Comparison of ENCODE assay signal across 29 mouse cellular contexts in genomic region chr4:85543221-85543620, GRCm38 (mm10). TPM values are rescaled to one million over a fixed set of nuclear protein-coding genes. Genes with fewer than 3 reads are reported as not detected.
"Had no signal": no experiment of that assay in that cellular context is flagged by ENCODE, and none has a peak within 500 bp of the region (broad histone marks: within the 10 kb centered on the region; RNA-seq: fewer than 3 reads in every experiment).

No protein-coding gene starts in this region.

- H3K9me3 ChIP-seq: limb, embryonic 12.5 days; limb, embryonic 13.5 days; limb, embryonic 15.5 days; liver, embryonic 12.5 days; liver, embryonic 13.5 days; liver, embryonic 15.5 days; lung, embryonic 15.5 days; megakaryocyte, embryonic 14.5 days; midbrain, embryonic 10.5 days; midbrain, embryonic 12.5 days; midbrain, embryonic 13.5 days; midbrain, embryonic 15.5 days; neural tube, embryonic 12.5 days had no signal

- H3K4me3 ChIP-seq: left cerebral cortex, adult 2 months; limb, embryonic 12.5 days; limb, embryonic 13.5 days; limb, embryonic 15.5 days; liver, embryonic 12.5 days; liver, embryonic 13.5 days; liver, embryonic 15.5 days; lung, embryonic 15.5 days; megakaryocyte, embryonic 14.5 days; midbrain, embryonic 10.5 days; midbrain, embryonic 12.5 days; midbrain, embryonic 13.5 days; midbrain, embryonic 15.5 days; myocyte; neural tube, embryonic 12.5 days had no signal

- H3K36me3 ChIP-seq: limb, embryonic 12.5 days; limb, embryonic 13.5 days; limb, embryonic 15.5 days; liver, embryonic 12.5 days; liver, embryonic 13.5 days; liver, embryonic 15.5 days; lung, embryonic 15.5 days; midbrain, embryonic 10.5 days; midbrain, embryonic 12.5 days; midbrain, embryonic 13.5 days; midbrain, embryonic 15.5 days; neural tube, embryonic 12.5 days had no signal

- H3K9ac ChIP-seq: limb, embryonic 12.5 days; limb, embryonic 13.5 days; limb, embryonic 15.5 days; liver, embryonic 12.5 days; liver, embryonic 13.5 days; liver, embryonic 14.5 days; liver, embryonic 15.5 days; liver, postnatal 0 days; lung, embryonic 14.5 days; lung, embryonic 15.5 days; midbrain, embryonic 12.5 days; midbrain, embryonic 13.5 days; midbrain, embryonic 15.5 days; neural tube, embryonic 12.5 days had no signal

- H3K27me3 ChIP-seq: limb, embryonic 12.5 days; limb, embryonic 13.5 days; limb, embryonic 15.5 days; liver, embryonic 12.5 days; liver, embryonic 13.5 days; liver, embryonic 15.5 days; lung, embryonic 15.5 days; megakaryocyte, embryonic 14.5 days; midbrain, embryonic 12.5 days; midbrain, embryonic 13.5 days; midbrain, embryonic 15.5 days; neural tube, embryonic 12.5 days had no signal

- DNase-seq: left cerebral cortex, postnatal 4 days; liver, embryonic 13.5 days; liver, postnatal 0 days; lung, adult 18-20 months; lung, adult 2 months; lung, embryonic 14.5 days; lung, postnatal 10 days; lung, postnatal 14 days; lung, postnatal 36 days; lung, postnatal 4 days; midbrain, embryonic 14.5 days had no signal

- H3K4me1 ChIP-seq: limb, embryonic 15.5 days; liver, embryonic 12.5 days; liver, embryonic 13.5 days; liver, embryonic 15.5 days; lung, embryonic 15.5 days; megakaryocyte, embryonic 14.5 days; midbrain, embryonic 10.5 days; midbrain, embryonic 12.5 days; midbrain, embryonic 13.5 days; midbrain, embryonic 15.5 days; neural tube, embryonic 12.5 days had no signal

- H3K27ac ChIP-seq: left cerebral cortex, adult 2 months; limb, embryonic 12.5 days; limb, embryonic 13.5 days; limb, embryonic 15.5 days; liver, embryonic 12.5 days; liver, embryonic 13.5 days; liver, embryonic 14.5 days; liver, embryonic 15.5 days; lung, embryonic 15.5 days; macrophage; midbrain, embryonic 10.5 days; midbrain, embryonic 12.5 days; midbrain, embryonic 13.5 days; midbrain, embryonic 15.5 days; neural tube, embryonic 12.5 days had no signal

RNA-seq across cellular contexts. Expression of gene Adamtsl1, which starts 29.2 kb away (rescaled TPM):
- total RNA-seq: megakaryocyte progenitor cell, adult 5-6 weeks; megakaryocyte-erythroid progenitor cell, adult 5-6 weeks had no signal
- polyA plus RNA-seq: macrophage had no signal
